Mouse (Mus musculus) retina, postnatal 1 day (tissue): ENCODE data around the gene Tmem210.
A peak's percentile ranks its signal among the peaks of the same experiment; 100 is the strongest.
"Not testable (repeated sequence)": the region's sequence is repeated elsewhere in the genome, so short reads cannot be mapped to it uniquely, and the experiment has no call there.

ENCODE experiments used
- DNase-seq: peaks from one replicate; pipeline ENCODE4 v3.0.0-alpha.2; 2012

The Tmem210 gene

GRCm38 (mm10) chr2:25287927-25288649, at the start of gene Tmem210:
Gene Tmem210 (plus strand): TSS chr2:25288145.
- no peak for DNase-seq

GRCm38 (mm10) chr2:25239766-25240165, 48.2 kb upstream of the Tmem210 start:
- DNase-seq, result no peak

DNA sequence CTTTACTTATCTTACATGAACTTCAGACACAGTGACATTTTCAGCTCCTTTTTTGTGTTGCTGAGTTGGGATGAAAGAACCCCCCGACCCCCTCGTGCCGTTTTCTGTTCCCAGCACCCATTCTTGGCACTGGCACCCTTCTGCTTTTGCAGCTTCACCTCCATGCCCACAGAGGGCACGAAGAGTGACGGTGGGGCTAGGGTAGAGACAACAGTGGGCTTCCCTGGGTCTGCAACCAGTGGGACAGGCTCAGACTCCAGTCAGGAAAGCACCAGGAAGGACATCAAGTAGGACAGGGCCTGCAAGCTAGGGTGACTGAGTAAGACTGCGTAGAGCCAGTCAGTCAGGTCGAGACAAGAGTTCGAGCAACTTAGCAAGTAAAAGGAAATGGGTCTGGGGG, 47.6 kb upstream of the Tmem210 start:
- DNase-seq, result no peak

DNA sequence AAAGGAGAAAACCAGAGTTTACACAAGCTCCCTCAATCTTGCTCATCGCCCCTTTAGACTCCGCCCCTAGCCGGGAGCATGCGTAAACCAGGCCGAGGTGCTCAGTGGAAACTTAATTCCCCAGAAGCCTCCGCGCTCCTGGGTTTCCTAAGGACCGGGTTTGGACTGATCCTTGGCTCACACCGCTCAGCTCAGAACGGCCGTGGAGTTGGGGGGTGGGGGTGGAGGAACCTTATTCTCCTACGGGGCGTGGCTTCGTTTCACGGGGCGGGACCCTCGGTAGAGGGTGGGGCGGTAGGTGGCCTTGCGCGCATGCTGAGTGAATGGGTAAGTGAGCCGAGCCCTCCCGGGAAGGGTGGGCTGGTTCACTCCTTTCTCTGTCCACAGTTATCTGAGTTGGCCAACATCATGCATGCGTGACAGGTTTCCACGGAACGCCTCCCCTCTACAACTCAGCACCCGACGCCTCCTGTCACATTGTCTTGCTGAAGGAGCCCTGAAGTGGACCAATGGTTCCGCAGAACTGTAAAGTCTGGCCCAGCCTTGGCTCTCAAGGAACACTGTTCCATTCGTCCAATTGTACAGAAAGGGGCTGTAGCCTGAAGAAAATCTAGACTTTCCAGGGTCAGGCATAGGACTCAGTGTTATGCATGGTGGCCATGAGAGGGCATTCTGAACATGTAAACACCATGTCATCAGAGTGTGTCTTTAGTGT, 47.1 kb upstream of the Tmem210 start:
- DNase-seq, result peak; percentile 88

GRCm38 (mm10) chr2:25241438-25241775, 46.5 kb upstream of the Tmem210 start:
- DNase-seq, result no peak

DNA sequence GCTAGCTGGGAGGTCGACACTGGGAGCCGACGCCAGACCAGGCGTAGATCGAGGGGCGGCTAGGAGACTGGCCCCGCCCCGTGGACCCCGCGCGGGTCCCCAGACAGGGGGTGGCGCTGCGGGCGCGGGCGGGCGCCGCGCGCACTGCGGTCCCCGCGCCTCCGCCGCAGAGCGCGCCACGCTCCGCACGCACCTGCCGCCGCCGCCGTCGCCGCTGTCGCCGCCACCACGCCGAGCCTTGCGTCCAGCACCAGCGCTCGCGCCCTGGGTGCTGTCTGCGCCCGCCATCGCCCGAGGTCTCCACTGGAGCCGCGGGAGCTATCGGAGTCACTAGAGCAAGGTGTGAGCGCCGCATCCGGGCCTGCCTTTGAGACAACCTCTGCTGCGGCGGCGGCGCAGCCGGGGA, 45.8 kb upstream of the Tmem210 start, which contains the start of the genes Rnf208 and Cysrt1:
Gene Rnf208 (plus strand): TSS at position 155 of the 406 bp plus-strand sequence.
Gene Cysrt1 (minus strand): TSS at position 352 of the 406 bp plus-strand sequence.
- peak; percentile 66 for DNase-seq

DNA sequence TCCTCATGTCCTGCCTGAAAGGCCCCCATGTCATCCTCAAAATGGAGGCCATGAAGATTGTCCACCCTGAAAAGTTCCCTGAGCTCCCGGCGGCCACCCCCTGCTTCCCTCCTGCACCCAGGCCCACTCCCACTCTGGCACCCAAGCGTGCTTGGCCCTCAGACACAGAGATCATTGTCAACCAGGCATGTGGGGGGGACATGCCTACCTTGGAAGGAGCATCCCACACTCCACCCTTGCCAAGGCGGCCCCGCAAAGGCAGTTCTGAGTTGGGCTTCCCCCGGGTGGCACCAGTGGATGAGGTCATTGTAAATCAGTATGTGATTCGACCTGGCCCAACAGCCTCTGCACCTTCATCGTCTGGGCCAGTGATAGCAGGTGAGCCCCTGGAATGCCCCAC, 44.6 kb upstream of the Tmem210 start:
- no peak for DNase-seq

DNA sequence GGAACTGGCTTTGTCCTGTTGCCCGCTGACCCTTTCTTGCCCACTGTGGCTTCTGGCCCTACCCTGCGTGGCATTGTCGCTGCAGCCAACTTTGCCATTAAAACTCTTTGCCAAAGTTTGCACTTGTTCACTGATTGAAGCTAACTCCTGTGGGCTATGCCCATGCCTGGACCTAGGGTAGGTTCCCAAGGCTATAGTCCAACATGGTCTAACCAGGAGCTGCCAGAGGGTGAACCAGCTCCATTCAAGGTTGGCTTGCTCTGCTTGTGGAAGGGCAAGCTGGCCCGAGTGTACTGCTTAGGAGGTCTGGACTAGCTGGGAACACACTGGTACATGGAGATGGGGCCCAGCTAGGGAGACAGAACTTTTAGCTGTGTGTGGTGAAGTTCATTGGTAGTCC, 43.8 kb upstream of the Tmem210 start:
- no peak for DNase-seq

DNA sequence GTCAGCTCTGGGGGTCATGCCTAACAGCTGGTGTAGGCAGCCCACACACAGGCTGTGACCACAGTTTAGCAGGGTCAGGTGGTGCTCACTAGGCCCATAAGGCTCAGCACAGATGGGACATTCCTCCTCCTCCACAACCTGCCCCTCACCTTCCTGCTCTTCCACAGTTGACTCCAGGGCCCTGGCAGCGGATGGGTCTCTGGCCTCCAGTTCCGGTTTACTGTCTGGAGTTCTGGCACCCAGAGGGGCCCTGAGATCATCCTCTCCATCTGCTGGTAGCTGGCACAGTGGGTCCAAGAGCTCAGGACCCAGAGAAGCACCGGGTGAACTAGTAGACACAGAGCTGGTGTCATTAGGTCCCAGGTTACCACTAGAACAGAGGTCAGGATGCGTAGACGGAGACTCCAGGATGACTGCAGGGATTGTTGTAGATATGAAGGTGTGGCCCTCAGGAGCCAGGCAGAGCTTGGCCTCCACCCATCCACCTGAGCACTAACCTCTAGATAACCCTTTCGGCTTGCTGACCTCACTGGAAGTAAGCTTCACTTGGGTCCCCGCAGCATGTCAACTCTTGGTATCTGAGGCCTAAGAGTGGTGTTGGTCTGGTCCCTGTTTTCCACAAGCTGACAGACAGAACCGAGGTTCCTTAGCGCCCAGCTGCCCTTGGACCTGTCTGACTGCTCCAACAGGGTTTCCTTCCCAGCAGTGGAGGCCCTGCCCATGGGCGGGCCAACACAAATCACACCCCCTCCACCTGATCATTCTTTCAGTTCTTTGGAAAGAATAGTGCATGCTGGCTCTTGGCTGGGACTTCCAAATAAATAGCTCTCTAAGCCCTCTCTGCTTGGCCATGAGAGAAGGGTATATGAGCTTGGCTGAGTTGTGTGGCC, 41.5 kb upstream of the Tmem210 start, which contains the start of gene AL732309.1:
Gene AL732309.1 (minus strand): TSS at position 681 of the 890 bp plus-strand sequence.
- no peak for DNase-seq

- DNase-seq, result peak; percentile 23
Measured at GRCm38 (mm10) chr2:25252331-25252730, 35.6 kb upstream of the Tmem210 start.

- peak; percentile 96 for DNase-seq
Measured at GRCm38 (mm10) chr2:25255284-25255779, 32.6 kb upstream of the Tmem210 start, which contains the start of gene Tmem203. Gene Tmem203 (plus strand): TSS chr2:25255439.

DNA sequence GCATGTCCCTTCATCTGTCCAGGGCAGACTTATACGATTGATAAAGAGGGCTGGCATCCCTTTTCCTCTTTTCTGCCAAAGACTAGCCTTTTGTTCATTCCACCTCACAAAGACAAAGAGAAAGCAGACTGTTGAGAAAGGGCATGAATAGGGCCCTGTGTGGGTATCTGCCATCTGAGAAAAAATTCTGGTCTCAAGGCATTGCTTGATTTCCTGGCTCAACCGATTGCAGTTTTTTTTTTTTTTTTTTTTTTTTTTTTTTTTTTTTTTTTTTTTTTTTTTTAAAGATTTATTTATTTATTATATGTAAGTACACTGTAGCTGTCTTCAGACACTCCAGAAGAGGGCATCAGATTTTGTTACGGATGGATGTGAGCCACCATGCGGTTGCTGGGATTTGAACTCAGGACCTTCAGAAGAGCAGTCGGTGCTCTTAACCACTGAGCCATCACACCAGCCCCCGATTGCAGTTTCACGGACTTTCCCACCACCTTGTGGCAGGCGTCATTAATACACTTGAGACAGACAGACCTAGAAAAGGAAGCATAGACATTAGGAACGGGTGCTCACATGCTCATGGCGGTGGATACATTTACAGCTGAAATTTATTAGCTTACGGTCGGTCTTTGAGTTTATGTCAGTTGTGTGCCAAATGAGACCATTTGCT, 31.4 kb upstream of the Tmem210 start:
- DNase-seq, result peak; percentile 55

DNA sequence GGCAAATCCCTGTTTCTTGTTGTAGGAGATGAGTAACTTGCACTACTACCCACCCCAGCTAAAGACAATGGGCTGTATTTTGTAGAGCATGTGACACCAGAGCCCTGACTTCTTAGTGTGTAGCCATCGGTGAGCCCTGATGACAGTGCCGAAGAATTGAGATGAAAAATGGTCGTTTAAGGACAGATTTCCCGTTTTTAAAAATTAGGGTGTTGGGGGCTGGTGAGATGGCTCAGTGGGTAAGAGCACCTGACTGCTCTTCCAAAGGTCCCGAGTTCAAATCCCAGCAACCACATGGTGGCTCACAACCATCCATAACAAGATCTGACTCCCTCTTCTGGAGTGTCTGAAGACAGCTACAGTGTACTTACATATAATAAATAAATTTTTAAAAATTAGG, 30.7 kb upstream of the Tmem210 start:
- DNase-seq, result not testable (repeated sequence)

DNA sequence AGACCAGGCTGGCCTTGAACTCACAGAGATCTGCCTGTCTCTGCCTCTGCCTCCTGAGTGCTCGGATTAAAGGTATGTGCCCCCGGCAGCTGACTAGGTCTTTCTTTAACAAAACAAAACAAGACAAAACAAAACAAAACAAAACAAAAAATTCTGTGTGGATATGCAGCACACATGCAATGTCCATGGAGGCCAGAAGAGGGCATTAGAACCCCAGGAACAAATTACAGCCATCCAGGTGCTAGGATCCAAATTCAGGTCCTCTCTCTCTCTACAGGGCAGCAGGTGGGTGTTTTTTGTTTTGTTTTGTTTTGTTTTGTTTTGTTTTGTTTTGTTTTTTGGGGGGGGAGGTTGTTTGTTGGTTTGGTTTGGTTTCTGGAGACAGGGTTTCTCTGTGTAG, 29.1 kb upstream of the Tmem210 start:
- peak; percentile 43 for DNase-seq

DNA sequence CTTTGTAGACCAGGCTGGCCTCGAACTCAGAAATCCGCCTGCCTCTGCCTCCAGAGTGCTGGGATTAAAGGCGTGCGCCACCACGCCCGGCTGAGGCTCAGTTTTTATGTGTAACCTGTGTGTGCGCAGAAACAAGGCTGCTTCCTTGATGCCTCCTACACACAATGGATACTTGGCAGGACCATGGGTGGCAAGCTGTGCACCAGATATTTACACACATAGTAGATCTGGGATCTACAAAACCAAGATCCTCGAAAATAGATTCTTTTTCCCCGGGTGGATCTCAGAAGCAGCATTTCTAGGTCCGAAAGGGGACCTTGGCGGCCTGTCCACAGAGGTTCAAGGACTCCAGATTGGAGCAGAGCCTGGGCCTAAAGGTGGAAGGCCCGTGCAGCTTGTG, 26.1 kb upstream of the Tmem210 start:
- no peak for DNase-seq

- DNase-seq, result peak; percentile 98
Measured at GRCm38 (mm10) chr2:25262291-25262767, 25.6 kb upstream of the Tmem210 start, which contains the start of gene Tprn. Gene Tprn (plus strand): TSS chr2:25262618.

- DNase-seq, result peak; percentile 73
Measured at GRCm38 (mm10) chr2:25262795-25263622, 24.9 kb upstream of the Tmem210 start.

- peak; percentile 24 for DNase-seq
Measured at GRCm38 (mm10) chr2:25263623-25264285, 24.2 kb upstream of the Tmem210 start.

GRCm38 (mm10) chr2:25264286-25264660, 23.7 kb upstream of the Tmem210 start:
- no peak for DNase-seq

DNA sequence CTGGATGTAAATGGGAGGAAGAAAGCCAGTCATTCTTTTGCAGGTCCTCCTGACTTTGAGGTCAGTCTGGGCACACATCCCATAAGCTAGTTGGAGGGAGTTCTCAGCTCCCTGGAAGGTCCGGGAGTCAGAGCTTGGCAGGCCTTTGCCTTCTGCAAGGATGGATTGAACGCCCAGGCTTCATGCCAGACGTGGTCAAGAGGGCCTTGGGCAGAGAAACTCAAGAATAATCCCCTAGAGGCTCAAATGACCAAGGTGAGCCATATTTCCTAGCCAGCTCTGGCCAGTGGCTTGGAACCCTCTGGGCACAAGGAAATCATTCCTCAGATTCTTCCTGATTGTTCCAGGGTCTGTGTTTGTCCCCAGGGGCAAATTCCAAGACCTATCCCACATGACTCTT, 23.1 kb upstream of the Tmem210 start:
- no peak for DNase-seq
